Mouse (Mus musculus) liver, adult 2 months (tissue): ENCODE measurements around the gene Tceanc2.

Experiments used
- CTCF ChIP-seq: fragments of 200-500 bp; IDR thresholded peaks from 2 replicates; pipeline ENCODE4 v1.5.1; 2011; ENCODE audit warnings: low read depth, low read length, control low read depth
- POLR2A ChIP-seq: fragments of 200-500 bp; IDR thresholded peaks from 2 replicates; pipeline ENCODE4 v1.6.1; 2011; ENCODE audit warnings: low read length, control low read depth; ENCODE audit not compliant: insufficient read depth; ENCODE audit errors: extremely low read depth

DNA sequence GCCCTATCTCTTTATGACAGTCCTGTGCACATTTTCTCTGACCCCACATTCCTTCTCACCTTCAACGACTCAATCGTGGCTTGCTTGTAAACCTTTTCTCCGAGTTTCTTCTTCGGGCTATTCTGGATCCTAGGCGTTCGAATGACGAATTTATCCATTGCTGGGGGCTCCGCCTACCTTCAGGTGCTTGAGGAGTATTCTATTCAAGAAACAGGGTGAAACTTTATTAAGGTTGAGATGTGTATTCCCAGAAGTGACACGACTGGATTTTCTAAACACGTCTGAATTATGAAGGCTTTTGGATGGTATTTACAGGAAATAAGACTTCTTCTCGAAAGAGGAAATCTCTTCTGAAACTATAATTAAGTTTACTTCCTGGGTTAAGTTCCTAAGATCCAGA is 1.4 kb downstream of the Tceanc2 start:
- no peak for TF ChIP-seq CTCF
- TF ChIP-seq POLR2A: no peak
